Mouse (Mus musculus): ENCODE results near the gene Hspa5.
"Not testable (repeated sequence)": the region's sequence is repeated elsewhere in the genome, so short reads cannot be mapped to it uniquely, and the experiment has no call there.

Gene Hspa5

DNA sequence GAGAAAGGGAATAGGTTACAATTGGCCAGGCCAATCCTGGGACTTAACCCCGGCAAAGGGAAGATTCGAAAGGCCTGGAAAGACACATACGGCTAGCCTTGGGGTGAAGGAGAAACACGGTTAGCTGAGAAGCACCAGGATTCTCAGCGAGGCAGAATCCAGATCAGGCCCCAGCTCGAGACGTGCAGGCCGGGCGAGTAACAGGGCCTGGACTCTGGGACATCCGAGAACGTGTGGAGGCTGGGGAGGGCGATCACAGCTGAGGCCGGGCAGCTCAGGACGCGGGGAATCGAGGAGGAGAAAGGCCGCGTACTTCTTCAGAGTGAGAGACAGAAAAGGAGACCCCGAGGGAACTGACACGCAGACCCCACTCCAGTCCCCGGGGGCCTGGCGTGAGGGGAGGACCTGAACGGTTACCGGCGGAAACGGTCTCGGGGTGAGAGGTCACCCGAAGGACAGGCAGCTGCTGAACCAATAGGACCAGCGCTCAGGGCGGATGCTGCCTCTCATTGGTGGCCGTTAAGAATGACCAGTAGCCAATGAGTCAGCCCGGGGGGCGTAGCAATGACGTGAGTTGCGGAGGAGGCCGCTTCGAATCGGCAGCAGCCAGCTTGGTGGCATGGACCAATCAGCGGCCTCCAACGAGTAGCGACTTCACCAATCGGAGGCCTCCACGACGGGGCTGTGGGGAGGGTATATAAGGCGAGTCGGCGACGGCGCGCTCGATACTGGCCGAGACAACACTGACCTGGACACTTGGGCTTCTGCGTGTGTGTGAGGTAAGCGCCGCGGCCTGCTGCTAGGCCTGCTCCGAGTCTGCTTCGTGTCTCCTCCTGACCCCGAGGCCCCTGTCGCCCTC lies at the start of gene Hspa5:
Gene Hspa5 (plus strand): TSS at position 603 of the 859 bp plus-strand sequence.
- peak; percentile 97 to 98 for DNase-seq

DNA sequence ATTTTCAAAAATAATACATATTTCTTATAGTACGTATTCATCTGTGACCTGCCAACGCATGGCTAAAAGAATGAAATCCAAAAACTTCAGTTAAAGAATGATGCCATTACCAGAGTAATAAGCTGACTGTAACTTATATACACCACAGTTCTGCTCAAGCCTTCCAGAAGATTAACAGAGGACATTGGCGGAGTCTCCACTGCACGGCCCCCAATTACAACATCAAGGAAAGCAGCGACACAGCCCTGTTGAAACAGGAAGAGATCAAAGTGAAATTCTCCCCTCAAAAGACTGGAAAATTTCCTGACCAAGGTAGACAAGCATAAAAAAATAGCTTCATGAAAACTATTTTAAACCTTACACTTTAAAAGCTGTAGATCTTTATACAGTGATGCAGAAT lies 46.5 kb upstream of the Hspa5 start:
- DNase-seq = no peak

DNA sequence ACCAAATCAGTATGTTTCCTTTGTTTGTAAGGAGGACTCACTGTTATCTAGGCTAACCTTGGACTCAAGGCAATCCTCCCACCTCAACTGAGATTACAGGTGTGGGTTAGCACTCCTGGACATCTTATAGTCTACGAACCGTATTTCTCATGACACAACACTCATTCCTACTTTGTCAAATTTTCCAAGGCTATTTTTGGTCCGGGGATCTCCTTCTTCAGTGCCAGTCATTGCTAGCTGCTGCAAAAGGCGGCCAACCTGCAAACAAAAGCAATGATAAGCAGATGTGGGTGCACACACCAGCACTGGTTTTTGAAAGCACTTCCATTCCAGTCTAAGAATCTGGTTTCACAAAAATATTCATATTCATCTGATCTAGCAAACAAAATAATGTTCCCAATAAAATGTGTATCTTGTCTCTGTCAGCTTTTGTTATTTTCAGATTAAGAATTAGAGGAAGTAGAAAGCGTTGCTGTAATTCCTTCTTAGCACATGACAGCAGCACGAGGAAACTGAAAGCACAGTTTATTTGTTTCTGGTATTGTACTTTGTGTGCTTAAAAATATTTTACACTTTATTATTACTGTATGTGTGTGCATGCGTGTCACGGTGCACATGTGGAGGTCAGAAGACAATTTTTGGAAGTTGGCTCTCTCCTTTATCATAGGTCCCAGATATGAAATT lies 44.6 kb upstream of the Hspa5 start:
- no peak for DNase-seq

DNA sequence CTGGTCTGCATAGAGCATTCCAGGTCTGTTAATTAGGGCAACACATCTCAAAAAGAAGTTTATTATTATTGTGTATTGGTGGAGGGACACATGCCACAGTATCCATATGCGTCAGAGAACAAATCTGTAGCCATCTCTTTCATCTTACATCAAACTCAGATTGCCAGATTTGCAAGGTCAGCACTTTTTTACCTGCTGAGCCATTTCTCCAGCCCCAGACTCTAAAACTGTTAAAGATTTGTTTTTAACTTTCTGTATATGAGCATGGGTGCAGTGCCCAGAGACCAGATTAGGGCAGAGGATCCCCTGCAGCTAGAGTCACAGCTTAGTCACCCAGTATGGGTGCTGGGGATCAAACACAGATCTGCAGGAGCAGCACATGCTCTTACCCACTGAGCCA lies 35.1 kb upstream of the Hspa5 start:
- no peak for DNase-seq

DNA sequence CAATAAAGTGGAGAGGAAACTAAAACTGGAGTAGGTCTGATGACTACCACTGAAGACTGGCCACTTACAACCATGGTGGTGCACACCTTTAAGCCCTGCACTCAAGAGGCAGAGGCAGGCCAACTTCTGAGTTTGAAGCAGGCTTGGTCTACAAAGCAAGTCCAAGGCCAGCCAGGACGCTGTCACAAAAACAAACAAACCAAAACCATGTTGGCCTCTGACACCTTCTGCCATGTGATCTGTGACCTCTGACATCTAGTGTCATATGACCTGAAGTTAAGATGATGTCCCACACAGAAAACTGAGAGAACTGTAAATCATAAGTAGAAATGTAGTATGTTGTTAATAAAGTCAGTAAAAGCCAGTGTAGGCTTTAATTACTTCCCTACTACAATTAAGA lies 33.9 kb upstream of the Hspa5 start:
- DNase-seq = no peak

DNA sequence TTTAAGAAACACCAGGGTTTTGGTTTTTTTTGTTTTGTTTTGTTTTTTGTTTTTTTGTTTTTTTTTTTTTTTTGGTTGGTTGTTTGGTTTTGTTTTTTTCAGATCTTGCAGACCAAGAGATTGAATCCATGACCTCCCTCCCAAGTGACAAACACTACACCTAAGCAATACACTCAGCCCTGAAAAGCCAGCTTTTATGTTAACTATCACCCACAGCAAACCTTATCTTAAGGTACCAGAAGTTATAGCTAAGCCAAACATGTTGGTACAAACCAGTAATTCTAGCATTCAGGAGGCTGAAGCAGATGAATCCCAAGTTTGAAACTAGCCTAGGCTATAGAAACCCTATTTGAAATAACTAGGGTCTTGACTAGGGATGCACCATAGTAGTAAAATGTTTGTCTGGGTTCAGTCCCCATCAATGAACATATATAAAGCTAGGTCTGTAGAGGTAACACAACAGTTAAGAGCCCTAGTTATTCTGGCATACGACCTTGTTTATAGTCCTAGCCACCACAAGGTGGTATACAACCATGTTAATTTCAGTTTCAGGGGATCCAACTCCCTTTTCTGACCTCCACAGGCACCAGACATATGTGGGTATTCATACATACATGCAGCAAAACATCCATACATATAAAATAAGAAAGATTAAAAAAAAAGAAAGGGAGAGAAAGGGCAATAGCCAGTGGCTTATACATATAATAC lies 31.9 kb upstream of the Hspa5 start:
- no peak for DNase-seq

DNA sequence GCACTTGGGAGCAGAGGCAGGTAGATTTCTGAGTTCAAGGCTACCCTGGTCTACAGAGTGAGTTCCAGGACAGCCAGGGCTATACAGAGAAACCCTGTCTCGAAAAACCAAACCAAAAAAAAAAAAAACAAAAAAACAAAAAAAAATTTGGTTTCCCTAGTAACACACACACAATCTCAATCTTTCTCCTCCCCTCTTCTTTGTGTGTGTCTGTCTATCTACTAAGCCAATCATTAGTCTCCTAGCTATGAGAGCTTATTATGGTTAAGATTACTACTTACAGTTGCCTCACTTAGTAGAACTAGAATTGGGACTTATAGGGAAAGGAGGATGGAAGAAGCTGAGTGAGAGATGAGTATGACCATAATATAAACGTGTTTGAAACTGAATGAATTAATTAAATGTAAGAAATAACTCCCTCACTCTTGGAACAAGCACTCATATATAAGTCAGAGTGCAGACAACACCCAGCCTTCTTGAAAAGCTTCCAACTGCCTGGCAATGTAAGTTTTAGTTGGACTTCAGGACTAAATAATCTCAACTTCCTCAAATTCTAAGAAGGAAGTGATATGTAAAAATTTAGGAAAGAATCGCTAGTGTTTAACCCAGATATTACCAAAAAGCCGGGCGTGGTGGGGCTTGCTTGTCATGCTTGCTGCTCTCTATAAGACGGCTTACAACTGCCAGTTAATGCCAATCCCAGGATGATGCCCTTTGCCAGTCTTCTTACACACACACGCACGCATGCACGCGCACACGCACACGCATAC lies 30.2 kb upstream of the Hspa5 start:
- DNase-seq = no peak

DNA sequence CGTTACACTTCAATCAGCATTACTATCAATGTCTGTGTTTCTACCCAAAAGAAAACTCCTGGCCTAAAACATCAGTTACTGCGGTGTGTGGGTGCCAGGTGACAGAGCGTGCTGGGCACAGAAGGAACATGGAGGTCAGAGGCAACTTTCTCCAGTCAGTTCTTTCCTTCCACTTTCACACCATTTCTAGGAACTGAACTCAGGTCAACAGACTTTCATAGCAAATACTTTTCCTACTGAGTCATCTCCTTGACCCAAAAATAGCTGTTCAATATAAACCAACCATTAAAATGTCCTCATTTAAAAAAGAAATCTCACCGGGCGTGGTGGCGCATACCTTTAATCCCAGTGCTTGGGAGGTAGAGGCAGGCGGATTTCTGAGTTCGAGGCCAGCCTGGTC lies 29.1 kb upstream of the Hspa5 start:
- no peak for DNase-seq

DNA sequence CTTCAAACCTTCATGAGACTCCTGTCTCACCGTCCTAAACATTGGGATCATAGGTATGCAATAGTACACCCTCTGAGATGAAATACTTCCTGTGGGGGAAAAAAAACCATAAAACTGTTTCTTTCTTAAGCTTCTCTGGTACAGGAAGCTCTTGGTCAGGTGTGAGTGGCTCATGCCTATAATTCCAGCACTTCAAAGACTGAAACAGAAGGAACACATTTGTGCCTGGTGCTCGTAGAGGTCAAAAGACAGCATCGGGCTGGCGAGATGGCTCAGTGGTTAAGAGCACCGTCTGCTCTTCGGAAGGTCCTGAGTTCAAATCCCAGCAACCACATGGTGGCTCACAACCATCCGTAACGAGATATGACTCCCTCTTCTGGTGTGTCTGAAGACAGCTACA lies 27.3 kb upstream of the Hspa5 start:
- DNase-seq = no peak

DNA sequence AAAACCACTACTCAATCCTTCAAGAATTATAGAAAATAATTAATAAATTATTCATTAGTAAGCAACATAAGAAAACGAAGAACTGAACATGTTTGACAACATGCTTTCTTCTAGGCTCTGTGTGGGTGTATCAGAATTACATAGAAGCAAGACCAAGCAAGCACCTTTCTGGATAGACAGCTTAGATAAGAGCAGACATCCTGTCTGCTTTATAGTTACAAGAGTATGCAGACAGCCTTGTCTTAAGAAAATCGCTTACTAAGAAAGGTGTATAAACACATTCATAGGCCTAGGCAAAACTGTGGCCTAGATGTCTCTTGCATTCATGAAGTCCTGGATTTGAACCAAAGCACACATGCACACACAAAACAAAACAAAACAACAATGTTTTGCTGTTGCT lies 26.1 kb upstream of the Hspa5 start:
- no peak for DNase-seq

DNA sequence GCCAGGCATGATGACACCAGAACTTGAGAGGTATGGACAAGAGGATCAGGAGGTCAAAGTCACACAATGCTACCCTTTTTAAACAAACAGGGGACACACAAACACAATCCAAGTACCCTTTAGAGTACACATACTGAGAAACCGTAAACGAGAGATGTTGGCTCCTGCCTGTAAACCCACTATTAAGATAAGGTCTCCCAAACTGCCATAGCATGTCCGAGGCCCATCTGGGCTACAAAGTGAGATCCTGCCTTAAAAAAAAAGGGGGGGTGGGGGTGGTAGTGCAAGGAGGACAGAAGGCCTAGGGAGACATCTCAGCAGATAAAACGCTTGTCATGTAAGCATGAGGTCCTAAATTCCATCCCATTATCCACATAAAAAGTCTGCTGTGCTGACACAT lies 23.3 kb upstream of the Hspa5 start:
- DNase-seq = no peak

DNA sequence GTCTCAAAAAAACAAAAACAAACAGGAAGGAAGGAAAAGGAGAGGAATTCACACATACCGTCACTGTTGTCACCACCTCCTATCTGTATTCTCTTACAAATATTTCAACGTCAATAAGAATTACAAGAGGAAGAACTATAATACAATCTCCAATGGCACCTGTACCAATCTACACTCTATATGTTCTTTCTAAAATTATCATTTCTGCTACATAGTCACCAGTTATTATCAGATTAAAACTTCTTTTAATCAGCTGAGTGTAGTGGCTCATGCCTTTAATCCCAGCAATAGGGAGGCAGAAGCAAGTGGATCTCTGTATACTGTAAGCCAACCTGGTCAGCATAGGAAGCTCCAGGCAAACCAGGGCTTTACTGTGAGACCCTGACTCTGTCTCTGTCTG lies 21.5 kb upstream of the Hspa5 start:
- no peak for DNase-seq

DNA sequence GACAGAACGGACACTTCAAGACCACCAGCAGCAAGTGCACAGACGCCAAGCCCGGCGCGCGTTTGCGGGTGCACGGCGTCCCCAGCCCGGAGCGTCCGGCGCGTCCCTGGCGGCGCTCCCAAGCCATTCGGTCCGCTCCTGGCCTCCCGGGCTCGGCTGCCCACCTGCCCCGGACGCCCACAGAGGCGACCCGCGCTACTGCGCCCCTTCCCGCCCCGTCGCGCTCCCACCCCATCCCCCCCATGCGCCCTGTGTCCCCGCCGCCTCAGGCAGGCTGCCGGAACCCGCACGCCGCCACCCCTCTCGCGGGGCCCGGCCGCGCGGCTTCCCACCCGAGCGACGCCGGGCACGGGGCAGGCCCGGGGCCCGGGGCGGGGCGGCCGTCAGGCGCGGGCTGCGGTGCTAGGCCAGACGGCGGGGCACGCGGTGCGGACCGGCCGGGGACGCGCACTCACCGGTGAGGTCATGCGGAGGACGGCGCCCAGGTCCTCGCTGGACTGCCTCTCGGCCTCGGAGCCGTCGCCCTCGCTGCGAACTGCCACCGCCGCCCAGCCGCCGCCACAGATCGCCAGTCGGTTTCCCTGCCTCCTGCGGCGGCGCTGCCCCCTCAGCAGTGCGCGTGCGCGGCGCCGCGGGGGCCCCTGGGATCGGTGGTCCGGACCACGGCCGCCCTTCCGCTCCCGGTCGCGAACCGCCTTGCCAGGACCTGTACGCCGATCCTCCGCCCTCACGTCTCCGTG lies 17.8 kb upstream of the Hspa5 start:
- peak; percentile 93 to 95 for DNase-seq

DNA sequence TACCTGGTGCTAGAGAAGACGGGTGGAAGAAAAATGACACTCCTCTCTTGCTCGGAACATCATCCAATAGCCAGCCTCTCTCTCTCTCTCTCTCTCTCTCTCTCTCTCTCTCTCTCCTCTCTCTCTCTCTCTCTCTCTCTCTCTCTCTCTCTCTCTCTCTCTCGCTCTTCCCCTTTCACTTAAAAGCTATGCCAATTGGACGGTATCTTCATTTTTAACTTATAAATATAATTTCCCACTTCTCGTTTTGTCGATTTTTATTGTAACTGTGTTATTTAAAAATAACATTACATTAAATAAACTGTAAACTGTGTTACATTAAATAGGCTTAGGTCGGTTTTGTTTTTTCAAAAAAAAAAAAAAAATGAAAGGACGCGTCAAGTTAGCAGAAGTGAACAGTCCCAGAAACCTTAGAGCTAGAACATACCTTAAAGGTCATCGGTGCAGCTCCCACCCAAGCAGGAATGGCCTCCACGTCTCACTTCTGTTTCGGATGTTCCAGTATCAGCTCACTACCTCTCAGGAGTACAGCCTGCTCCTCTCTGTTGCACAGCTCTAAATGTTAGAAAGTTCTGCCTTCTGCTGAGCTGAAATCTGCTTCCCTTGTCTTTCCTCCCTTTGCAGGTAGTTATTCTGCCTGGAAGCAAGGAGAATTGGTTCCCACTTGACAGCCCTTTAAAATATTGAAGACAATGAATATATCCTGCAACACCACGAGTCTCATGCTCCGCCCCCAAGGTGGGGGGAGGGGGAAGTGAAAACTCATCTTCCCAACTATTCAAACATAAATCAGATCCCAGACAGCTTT lies 17.0 kb upstream of the Hspa5 start, which contains the start of gene Gapvd1:
Gene Gapvd1 (minus strand): TSS at position 682 of the 808 bp plus-strand sequence.
- peak; percentile 30 to 34 for DNase-seq

DNA sequence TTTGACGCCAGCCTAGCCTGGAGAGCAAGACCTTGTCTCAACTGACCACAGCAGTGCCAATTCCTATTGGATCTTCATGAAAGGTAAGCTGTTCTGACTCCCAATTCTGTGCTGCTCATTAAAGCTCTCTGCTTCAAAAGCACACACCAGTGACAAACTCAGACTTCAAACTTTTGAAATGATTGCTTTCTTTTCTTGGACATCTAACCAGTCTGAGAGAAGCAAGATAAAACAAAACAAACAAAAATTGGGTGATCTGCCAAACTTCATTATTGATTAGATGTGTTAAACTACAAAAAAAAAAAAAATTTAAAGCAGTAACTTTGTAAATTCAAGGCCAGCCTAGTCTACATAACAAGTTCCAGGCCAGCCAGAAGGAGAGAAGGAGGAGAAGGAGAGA lies 14.4 kb upstream of the Hspa5 start:
- DNase-seq = no peak

DNA sequence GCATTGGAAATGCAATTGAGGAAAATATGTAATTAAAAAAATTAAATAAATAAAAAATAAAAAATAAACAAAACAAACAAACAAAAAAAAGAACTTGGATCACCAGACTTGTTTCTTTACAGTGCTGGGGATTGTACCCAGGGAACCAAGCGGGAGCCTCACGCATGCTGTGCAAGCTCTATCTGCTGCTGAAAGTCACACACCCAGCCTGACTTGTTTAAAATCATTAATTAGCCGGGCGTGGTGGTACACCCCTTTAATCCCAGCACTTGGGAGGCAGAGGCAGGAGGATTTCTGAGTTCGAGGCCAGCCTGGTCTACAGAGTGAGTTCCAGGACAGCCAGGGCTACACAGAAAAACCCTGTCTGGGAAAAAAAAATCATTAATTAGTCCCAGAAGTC lies 10.5 kb upstream of the Hspa5 start:
- not testable (repeated sequence) for DNase-seq

DNA sequence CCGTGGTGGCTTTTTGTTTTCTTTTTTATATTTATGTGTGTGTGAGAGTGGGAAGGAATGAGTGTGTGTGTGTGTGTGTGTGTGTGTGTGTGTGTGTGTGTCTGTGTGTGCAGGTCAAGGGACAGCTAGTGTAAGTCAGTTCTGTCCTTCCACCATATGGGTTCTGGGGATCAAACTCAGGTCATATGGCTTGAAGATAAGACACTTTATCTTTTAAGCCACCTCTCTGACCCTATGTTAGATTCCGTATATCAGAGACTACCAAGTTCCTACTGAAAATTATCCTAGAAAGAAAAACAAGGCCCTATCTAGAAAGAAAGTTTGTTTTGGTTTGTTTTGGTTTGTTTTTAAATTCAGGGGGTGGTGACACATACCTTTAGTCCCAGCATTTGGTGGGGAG lies 9.6 kb upstream of the Hspa5 start:
- no peak for DNase-seq

DNA sequence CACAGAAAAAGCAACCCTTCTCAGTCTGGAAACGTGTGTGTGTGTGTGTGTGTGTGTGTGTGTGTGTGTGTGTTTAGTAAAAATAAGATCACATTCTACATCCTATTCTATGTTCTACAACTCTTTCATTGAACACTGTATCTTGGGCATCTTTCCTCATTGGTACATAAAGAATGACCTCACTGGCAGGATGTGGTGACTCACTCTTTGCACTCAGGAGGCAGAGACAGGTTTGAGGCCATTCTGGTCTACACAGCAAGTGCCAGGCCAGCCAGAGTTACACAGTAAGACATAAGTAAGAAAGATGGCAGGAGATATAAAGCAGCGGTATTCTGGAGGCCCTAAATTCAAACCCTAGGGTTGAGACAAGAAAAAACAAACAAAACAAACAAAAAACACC lies 8.9 kb upstream of the Hspa5 start:
- no peak for DNase-seq

DNA sequence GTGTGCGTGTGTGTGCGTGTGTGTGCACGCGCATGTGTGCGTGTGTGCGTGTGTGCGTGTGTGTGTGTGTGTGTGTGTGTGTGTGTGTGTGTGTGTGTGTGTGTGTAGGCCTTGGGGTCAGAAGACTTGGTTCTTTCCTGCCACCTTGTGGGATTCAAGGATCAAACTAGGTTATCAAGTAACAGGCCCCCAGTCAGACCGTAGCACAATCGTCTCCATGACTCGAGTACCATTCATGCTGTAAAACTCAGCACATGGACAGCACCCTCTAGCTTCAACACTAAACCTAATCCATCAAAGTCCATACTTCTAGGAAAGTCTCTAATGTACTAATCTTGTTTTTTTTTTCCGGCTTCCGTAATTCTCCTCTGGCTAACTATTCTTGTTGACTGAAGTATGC lies 7.0 kb upstream of the Hspa5 start:
- DNase-seq = no peak

DNA sequence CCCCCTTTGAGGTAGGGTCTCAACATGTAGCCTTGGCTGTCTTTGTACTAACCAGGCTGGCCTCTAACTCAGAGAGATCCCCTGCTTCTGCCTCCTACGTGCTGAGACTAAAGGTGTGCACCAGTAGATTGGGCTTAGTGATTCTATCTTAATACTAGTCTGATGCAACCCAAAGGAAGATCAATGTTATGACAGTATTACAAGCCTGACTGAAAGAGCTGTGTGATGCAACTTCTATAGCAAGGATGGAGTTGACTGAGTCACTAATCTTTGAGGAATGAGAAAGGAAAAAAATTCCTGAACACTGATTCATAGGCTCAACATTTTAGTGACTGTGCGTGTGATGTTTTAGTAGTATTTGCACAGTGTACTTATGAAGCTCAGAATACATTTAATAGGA lies 1.7 kb upstream of the Hspa5 start:
- no peak for DNase-seq

DNA sequence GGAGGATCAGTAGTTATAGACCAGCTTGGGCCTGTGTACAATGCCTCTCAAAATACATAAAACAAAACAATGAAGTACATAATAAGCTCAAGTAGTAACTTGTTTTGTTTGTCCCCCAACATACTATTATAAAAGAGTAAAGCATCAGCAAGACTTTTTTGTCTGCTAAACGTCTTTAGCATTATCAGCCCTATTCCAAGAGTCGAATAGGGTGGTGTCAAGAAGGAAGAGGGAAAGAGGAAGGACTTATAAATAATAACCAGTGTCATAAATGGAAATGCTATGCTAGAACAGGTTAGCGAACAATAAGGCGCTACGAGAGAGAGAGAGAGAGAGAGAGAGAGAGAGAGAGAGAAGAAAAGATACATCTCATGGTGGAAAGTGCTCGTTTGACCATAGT lies 819 bp upstream of the Hspa5 start:
- DNase-seq = no peak
